Mouse (Mus musculus) ES-E14 (cell line): Measurements from ENCODE around the gene Rab4b.

Experiments
- CHD2 ChIP-seq: IDR thresholded peaks from 2 replicates; pipeline ENCODE4 v1.6.1; 2014; ENCODE audit warnings: mild to moderate bottlenecking, low read depth, low read length, inconsistent platforms
- HCFC1 ChIP-seq: IDR thresholded peaks from 2 replicates; pipeline ENCODE4 v1.6.1; 2012; ENCODE audit warnings: low read length, inconsistent platforms, borderline replicate concordance; ENCODE audit not compliant: insufficient read depth
- MAFK ChIP-seq: IDR thresholded peaks from 2 replicates; pipeline ENCODE4 v1.6.1; 2014; ENCODE audit warnings: mild to moderate bottlenecking, low read depth, low read length, inconsistent platforms; ENCODE audit not compliant: insufficient read depth
- ZNF384 ChIP-seq: IDR thresholded peaks from 2 replicates; pipeline ENCODE4 v1.6.1; 2012; ENCODE audit warnings: low read depth, low read length, inconsistent platforms

DNA sequence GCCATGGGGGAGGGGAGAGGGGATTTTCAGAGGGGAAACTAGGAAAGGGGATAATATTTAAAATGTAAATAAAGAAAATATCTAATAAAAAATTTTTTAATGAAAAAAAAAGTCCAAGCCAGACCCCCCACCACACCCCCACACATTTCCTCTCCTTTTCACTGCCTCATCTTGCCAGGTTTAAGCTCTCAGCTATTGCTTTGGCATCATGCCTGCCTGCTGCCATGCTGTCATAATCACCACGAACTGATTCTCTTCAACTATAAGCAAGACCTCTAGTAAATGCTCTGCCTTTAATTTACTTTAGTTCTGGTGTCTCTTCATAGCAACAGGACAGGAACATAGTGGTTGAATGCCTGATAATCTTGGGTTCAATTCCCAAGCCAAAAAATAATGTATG lies 3.8 kb upstream of the Rab4b start:
- TF ChIP-seq ZNF384: no peak
- TF ChIP-seq MAFK: no peak
- TF ChIP-seq HCFC1: no peak
- TF ChIP-seq CHD2: no peak
